Mouse (Mus musculus): Measurements from ENCODE around the gene Iqck. TPM values are rescaled to one million over a fixed set of nuclear protein-coding genes. Genes with fewer than 3 reads are reported as not detected.
A peak's percentile ranks its signal among the peaks of the same experiment; 100 is the strongest.

The Iqck gene
- total RNA-seq, 2 experiments from 2014 or later = 0.59 to 0.63 TPM

GRCm38 (mm10) chr7:118851571-118851970 is 4.0 kb upstream of the Iqck start:
- DNase-seq = no peak

GRCm38 (mm10) chr7:118852611-118853010 is 2.9 kb upstream of the Iqck start:
- DNase-seq = no peak

GRCm38 (mm10) chr7:118854606-118855005 is 946 bp upstream of the Iqck start:
- DNase-seq = no peak

- DNase-seq = no peak
These were observed 339 bp downstream of the Iqck start, which contains the start of gene Knop1 for GRCm38 (mm10) chr7:118855877-118856304. Knop1 (minus strand) TSS chr7:118856254.

- DNase-seq = no peak
These were observed 3.1 kb downstream of the Iqck start for GRCm38 (mm10) chr7:118858640-118859039.

GRCm38 (mm10) chr7:118865362-118865761 is 9.8 kb downstream of the Iqck start:
- DNase-seq = no peak

GRCm38 (mm10) chr7:118879466-118880029 is 24.0 kb downstream of the Iqck start:
- DNase-seq = no peak

- no peak for DNase-seq
These were observed 28.4 kb downstream of the Iqck start for GRCm38 (mm10) chr7:118883957-118884356.

GRCm38 (mm10) chr7:118884969-118885368 is 29.4 kb downstream of the Iqck start:
- no peak for DNase-seq

GRCm38 (mm10) chr7:118887303-118888055 is 31.9 kb downstream of the Iqck start:
- no peak for DNase-seq

- DNase-seq = no peak
These were observed 33.6 kb downstream of the Iqck start for GRCm38 (mm10) chr7:118889046-118889680.

GRCm38 (mm10) chr7:118895469-118896450 is 40.2 kb downstream of the Iqck start:
- DNase-seq = no peak

- no peak for DNase-seq
These were observed 42.5 kb downstream of the Iqck start for GRCm38 (mm10) chr7:118898063-118898462.

GRCm38 (mm10) chr7:118900090-118900489 is 44.5 kb downstream of the Iqck start:
- no peak for DNase-seq

GRCm38 (mm10) chr7:118902944-118903343 is 47.4 kb downstream of the Iqck start:
- peak; percentile 31 for DNase-seq

GRCm38 (mm10) chr7:118903879-118904278 is 48.3 kb downstream of the Iqck start:
- no peak for DNase-seq

- no peak for DNase-seq
These were observed 49.0 kb downstream of the Iqck start for GRCm38 (mm10) chr7:118904530-118904929.

GRCm38 (mm10) chr7:118908961-118909515 is 53.5 kb downstream of the Iqck start:
- no peak for DNase-seq

GRCm38 (mm10) chr7:118910464-118910863 is 54.9 kb downstream of the Iqck start:
- DNase-seq = no peak

GRCm38 (mm10) chr7:118911170-118911569 is 55.6 kb downstream of the Iqck start:
- DNase-seq = no peak

GRCm38 (mm10) chr7:118911571-118911970 is 56.0 kb downstream of the Iqck start:
- no peak for DNase-seq

GRCm38 (mm10) chr7:118912049-118912490 is 56.5 kb downstream of the Iqck start:
- no peak for DNase-seq

Data from gastrocnemius, postnatal 10 days (tissue).